Mouse (Mus musculus) thymus, adult 2 months (tissue): ENCODE measurements around the gene Apaf1.

Experiments used
- CTCF ChIP-seq: fragments of 200-500 bp; IDR thresholded peaks from 2 replicates; pipeline ENCODE4 v1.5.1; 2012; ENCODE audit warnings: mild to moderate bottlenecking, control low read depth, low read length, moderate library complexity, borderline replicate concordance; ENCODE audit not compliant: control insufficient read depth, poor library complexity, insufficient read depth; ENCODE audit errors: extremely low read depth
- POLR2A ChIP-seq: fragments of 200-500 bp; IDR thresholded peaks from 2 replicates; pipeline ENCODE4 v1.6.1; 2012; ENCODE audit warnings: mild to moderate bottlenecking, low read length, control low read depth, moderate library complexity; ENCODE audit not compliant: control insufficient read depth, poor library complexity, insufficient read depth; ENCODE audit errors: extremely low read depth

DNA sequence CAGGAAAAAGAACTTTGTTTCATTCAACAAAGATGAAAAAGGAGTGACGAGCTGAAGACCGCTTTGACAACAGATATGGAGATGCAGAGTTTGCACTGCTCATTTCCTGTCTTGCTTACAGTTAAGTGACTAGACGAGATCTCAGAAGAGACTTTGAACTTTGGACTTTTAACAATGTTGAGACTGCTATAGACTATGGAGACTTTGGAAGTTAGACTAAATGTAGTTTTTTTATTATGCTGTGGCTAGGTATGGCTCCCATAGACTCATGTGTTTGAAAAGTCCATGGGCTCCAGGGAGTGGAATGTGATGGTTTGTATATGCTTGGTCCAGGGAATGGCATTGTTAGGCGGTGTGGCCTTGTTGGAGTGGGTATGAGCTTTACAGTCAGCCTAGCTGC is 100.8 kb downstream of the Apaf1 start:
- TF ChIP-seq CTCF (no peak), POLR2A (no peak)
